Mouse (Mus musculus) thymus, adult 2 months (tissue): ENCODE data around the gene Gata1.

Experiments
- CTCF ChIP-seq: fragments of 200-500 bp; IDR thresholded peaks from 2 replicates; pipeline ENCODE4 v1.5.1; 2012; ENCODE audit warnings: mild to moderate bottlenecking, control low read depth, low read length, moderate library complexity, borderline replicate concordance; ENCODE audit not compliant: control insufficient read depth, poor library complexity, insufficient read depth; ENCODE audit errors: extremely low read depth
- POLR2A ChIP-seq: fragments of 200-500 bp; IDR thresholded peaks from 2 replicates; pipeline ENCODE4 v1.6.1; 2012; ENCODE audit warnings: mild to moderate bottlenecking, low read length, control low read depth, moderate library complexity; ENCODE audit not compliant: control insufficient read depth, poor library complexity, insufficient read depth; ENCODE audit errors: extremely low read depth

DNA sequence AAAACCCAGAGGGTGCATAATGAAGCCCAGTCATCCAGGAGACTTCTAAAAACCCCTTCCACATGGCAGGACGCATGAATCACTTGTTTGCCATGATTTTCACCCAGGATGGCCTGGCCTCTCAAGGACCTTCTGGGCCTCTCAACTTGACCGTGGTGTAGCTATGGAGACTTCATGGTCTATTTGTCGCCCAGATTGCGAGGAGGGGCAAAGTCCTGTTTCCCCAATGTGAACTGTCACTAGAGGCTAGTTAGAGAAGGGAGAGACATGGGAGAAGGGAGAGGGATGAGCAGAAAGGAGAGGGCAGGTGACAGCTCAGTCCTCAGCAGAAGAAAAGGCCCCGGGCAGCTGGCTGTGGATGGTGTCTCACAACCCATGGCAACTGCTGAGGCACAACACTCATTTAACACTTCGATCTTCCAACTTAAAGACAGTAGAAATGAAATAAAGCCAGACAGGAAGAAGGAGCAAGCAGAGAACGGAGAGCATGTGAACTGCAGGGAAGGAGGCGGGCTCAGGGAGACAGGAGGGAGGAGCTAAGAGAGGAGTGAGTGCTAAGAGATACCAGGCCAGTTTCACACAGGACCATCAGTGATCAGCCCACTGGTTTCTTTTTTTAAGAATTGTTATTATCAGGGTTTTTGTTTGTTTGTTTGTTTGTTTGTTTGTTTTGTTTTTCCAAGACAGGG is 14.7 kb upstream of the Gata1 start:
- TF ChIP-seq POLR2A (no peak), CTCF (no peak)
